In the genomic region with DNA sequence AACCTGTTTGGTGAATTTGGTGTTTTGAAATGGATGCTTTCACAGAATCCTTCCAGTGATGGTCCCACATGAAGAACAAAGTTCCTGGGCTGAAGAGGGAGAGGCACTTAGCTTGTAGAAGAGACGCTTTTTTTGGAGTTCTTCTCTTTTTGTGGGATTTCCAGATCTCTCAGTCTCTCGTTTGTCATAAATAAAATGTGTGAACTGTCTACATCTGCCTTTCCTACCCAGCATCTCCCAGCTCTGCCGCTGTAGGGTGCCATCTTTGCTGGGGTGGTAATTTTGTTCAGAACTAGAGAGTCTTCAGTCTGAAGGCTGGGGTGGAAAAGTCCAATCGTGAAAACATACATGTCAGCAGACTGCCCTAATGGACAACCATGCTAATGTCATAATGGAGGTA, we compare ENCODE assay signal across 22 mouse cellular contexts.
"Had no signal": no experiment of that assay in that cellular context is flagged by ENCODE, and none has a peak within 500 bp of the region (broad histone marks: within the 10 kb centered on the region; RNA-seq: fewer than 3 reads in every experiment).

No protein-coding gene starts in this region.

- ATAC-seq: hindbrain, postnatal 0 days; intestine, postnatal 0 days had no signal

- DNase-seq: gastrocnemius, postnatal 14 days; gastrocnemius, postnatal 36 days; heart, adult 11 months; heart, adult 2 months; heart, postnatal 14 days; heart, postnatal 36 days; kidney, adult 18-20 months; kidney, adult 8-10 months; kidney, postnatal 10 days; kidney, postnatal 25 days; kidney, postnatal 4 days; liver; liver, embryonic 13.5 days had no signal

- H3K4me1 ChIP-seq: heart, embryonic 13.5 days; heart, embryonic 15.5 days; hindbrain, embryonic 13.5 days; hindbrain, embryonic 15.5 days; limb, embryonic 10.5 days; limb, embryonic 12.5 days; liver, embryonic 13.5 days had no signal

- H3K4me3 ChIP-seq: heart, adult 2 months; heart, embryonic 13.5 days; heart, embryonic 15.5 days; hindbrain, embryonic 13.5 days; hindbrain, embryonic 15.5 days; layer of hippocampus, adult 2 months; limb, embryonic 10.5 days; limb, embryonic 12.5 days; liver, embryonic 13.5 days had no signal
